Comparison of ENCODE assay signal across 18 mouse cellular contexts in the genomic region with DNA sequence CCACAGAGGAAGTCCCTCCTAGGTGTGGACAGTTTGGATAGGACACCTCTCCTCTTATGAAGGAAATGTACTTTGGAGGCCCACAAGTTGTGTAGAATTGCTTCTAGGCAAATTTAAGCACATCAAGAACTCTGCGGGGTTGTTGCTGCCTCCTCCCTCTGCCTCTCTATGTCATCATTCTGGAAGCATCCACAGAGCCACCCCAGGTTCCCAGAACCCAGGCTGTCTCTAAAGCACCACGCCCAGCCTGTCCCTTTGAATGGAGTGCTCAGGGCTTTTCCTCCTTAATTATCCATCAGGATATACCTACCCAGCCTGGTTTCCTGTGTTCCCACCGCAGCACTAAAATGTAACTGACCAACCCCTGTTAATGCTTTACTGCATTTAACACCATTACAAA.
DNase-seq lines count a peak whose midpoint lies in the region; ATAC-seq and TF ChIP-seq lines count a peak whose summit lies in the region.
"Had no signal": no experiment of that assay in that cellular context is flagged by ENCODE, and none has a peak within 500 bp of the region (broad histone marks: within the 10 kb centered on the region; RNA-seq: fewer than 3 reads in every experiment).

No protein-coding gene starts in this region.

- 42% methylated on average over 3 of the region's 3 CpGs for WGBS in heart, adult 2 months
- 70% methylated on average over 3 of the region's 3 CpGs for WGBS in heart, embryonic 10.5 days
- 60% methylated on average over 3 of the region's 3 CpGs for WGBS in heart, postnatal 0 days

- peak; percentile 66; the same call in 1 of the 2 replicates for ATAC-seq in heart, postnatal 0 days (ENCODE audit: insufficient read depth, low read depth)
- ATAC-seq: CD4-positive, CD25-positive, alpha-beta regulatory T cell, adult 4 months; hindbrain, embryonic 16.5 days; Patski had no signal

- no peaks in the 10 kb centered on the region for H3K9me3 ChIP-seq in heart, embryonic 10.5 days
- H3K9me3 ChIP-seq in heart, postnatal 0 days (replicated peaks; ENCODE audit: control insufficient read depth, low read length) = no peaks in the 10 kb centered on the region
- H3K9me3 ChIP-seq: forebrain, embryonic 12.5 days; limb, embryonic 15.5 days; neural tube, embryonic 15.5 days had no signal

- H3K9ac ChIP-seq in heart, adult 2 months (ENCODE audit: low read depth, low read length) = no peak overlapping the region
- H3K9ac ChIP-seq in heart, postnatal 0 days (replicated peaks; ENCODE audit: low read depth, low read length) = no peak overlapping the region
- H3K9ac ChIP-seq: forebrain, embryonic 12.5 days; limb, embryonic 15.5 days; neural tube, embryonic 15.5 days had no signal

- peak overlapping the region; percentile 64 for H3K27ac ChIP-seq in heart, adult 2 months
- no peak overlapping the region for H3K27ac ChIP-seq in heart, embryonic 10.5 days
- H3K27ac ChIP-seq in heart, postnatal 0 days (ENCODE audit: low read depth) = peak overlapping the region; percentile 60
- H3K27ac ChIP-seq: forebrain, embryonic 12.5 days; limb, embryonic 15.5 days; macrophage; neural tube, embryonic 15.5 days had no signal

- H3K79me2 ChIP-seq in heart, adult 2 months (replicated peaks; ENCODE audit: control insufficient read depth, insufficient read depth, low read length) = no peaks in the 10 kb centered on the region

- no peak for TF ChIP-seq CTCF in heart, adult 2 months (IDR thresholded peaks at IDR 0.05)
- TF ChIP-seq CTCF in heart, postnatal 0 days (IDR thresholded peaks at IDR 0.05; ENCODE audit: low read depth) = no peak

- intact Hi-C loops in heart, adult 2 months (cut with DNase I) = loop anchor here (1.0 kb wide), 1 partner anchor 45 kb away; no protein-coding TSS in a partner anchor

- DNase-seq in heart, adult 2 months = peak; percentile 40 to 62
- DNase-seq in heart, embryonic 10.5 days (ENCODE audit: low spot score) = no peak
- DNase-seq in heart, postnatal 0 days (ENCODE audit: low spot score) = peak; percentile 22
- DNase-seq in kidney, postnatal 14 days = peak; percentile 58
- DNase-seq in lung, postnatal 4 days = peak; percentile 18 to 46
- no peak for DNase-seq in spleen, postnatal 4 days (ENCODE audit: low spot score in 2 of 2)
- DNase-seq in spleen, adult 12 weeks (ENCODE audit: low spot score) = no peak
- DNase-seq: adrenal gland, postnatal 14 days; cerebellum, adult 11 months; layer of hippocampus, adult 9-11 months; thymus, postnatal 36 days had no signal

- peaks cover 5% of the 10 kb centered on the region for H3K4me1 ChIP-seq in heart, adult 2 months (ENCODE audit: control insufficient read depth, insufficient read depth, low read length)
- no peaks in the 10 kb centered on the region for H3K4me1 ChIP-seq in heart, embryonic 10.5 days
- no peaks in the 10 kb centered on the region for H3K4me1 ChIP-seq in heart, postnatal 0 days (ENCODE audit: control insufficient read depth, insufficient read depth)
- H3K4me1 ChIP-seq: forebrain, embryonic 12.5 days; limb, embryonic 15.5 days; neural tube, embryonic 15.5 days had no signal

- H3K36me3 ChIP-seq in heart, adult 2 months (ENCODE audit: control insufficient read depth, insufficient read depth, low read length) = peaks cover 4% of the 10 kb centered on the region; the same call in 1 of the 2 replicates
- H3K36me3 ChIP-seq in heart, embryonic 10.5 days = no peaks in the 10 kb centered on the region
- H3K36me3 ChIP-seq in heart, postnatal 0 days (replicated peaks; ENCODE audit: control insufficient read depth, insufficient read depth, low read length) = no peaks in the 10 kb centered on the region
- H3K36me3 ChIP-seq: forebrain, embryonic 12.5 days; limb, embryonic 15.5 days; neural tube, embryonic 15.5 days had no signal

- no peak overlapping the region for H3K4me2 ChIP-seq in heart, postnatal 0 days (ENCODE audit: low read depth, low read length)
- H3K4me2 ChIP-seq: forebrain, embryonic 12.5 days; limb, embryonic 15.5 days; neural tube, embryonic 15.5 days had no signal

- TF ChIP-seq EP300 in heart, adult 2 months (IDR thresholded peaks at IDR 0.05; ENCODE audit: insufficient read depth, low read depth, low read length) = 0 out of 2 replicates have a peak, but pooled peaks have one; percentile 30
- no peak for TF ChIP-seq EP300 in heart, postnatal 0 days (IDR thresholded peaks at IDR 0.05; ENCODE audit: low read depth)

- H3K4me3 ChIP-seq in heart, adult 2 months = no peak overlapping the region
- no peak overlapping the region for H3K4me3 ChIP-seq in heart, embryonic 10.5 days
- no peak overlapping the region for H3K4me3 ChIP-seq in heart, postnatal 0 days (ENCODE audit: low read depth, low read length)
- H3K4me3 ChIP-seq: forebrain, embryonic 12.5 days; limb, embryonic 15.5 days; neural tube, embryonic 15.5 days had no signal

- TF ChIP-seq POLR2A in heart, adult 2 months (IDR thresholded peaks at IDR 0.05; ENCODE audit: insufficient read depth, low read depth, low read length) = peak; percentile 27; the same call in 1 of the 2 replicates

- no peaks in the 10 kb centered on the region for H3K27me3 ChIP-seq in heart, adult 2 months (ENCODE audit: control insufficient read depth, insufficient read depth, low read length)
- H3K27me3 ChIP-seq in heart, embryonic 10.5 days (ENCODE audit: insufficient read depth, poor library complexity, severe bottlenecking) = no peaks in the 10 kb centered on the region
- no peaks in the 10 kb centered on the region for H3K27me3 ChIP-seq in heart, postnatal 0 days (ENCODE audit: control insufficient read depth, insufficient read depth, low read length)
- H3K27me3 ChIP-seq: forebrain, embryonic 12.5 days; limb, embryonic 15.5 days; neural tube, embryonic 15.5 days had no signal

Comparison
In these comparisons a context has a peak if more than half of its experiments do, and no peak if none do; other contexts are left out.
1. DNase-seq: peak in heart, adult 2 months (2 of 2), heart, postnatal 0 days (single experiment), kidney, postnatal 14 days (single experiment) and lung, postnatal 4 days (2 of 2); none in heart, embryonic 10.5 days (single experiment), spleen, postnatal 4 days (0 of 2) and spleen, adult 12 weeks (single experiment).